Mouse (Mus musculus): ENCODE measurements at regions not wholly inside any gene's neighbourhood (a gene's known extent, or its start where the extent isn't known, plus 50 kb on each side); places are given as distances from the start of the nearest gene placed in this dataset.
"Not testable (repeated sequence)": the region's sequence is repeated elsewhere in the genome, so short reads cannot be mapped to it uniquely, and the experiment has no call there.

GRCm38 (mm10) chr1:59425771-59426170 lies 56.5 kb upstream of the Fzd7 start:
- not testable (repeated sequence) for H3K4me3 ChIP-seq; H3K9me3 ChIP-seq; H3K27me3 ChIP-seq (ENCODE audit: insufficient read depth, poor library complexity, severe bottlenecking); H3K36me3 ChIP-seq; DNase-seq (ENCODE audit: low spot score); H3K27ac ChIP-seq
- 90% methylated on average over 1 of the region's 1 CpGs for WGBS
- peaks cover 53% of the 10 kb centered on the region for H3K4me1 ChIP-seq (replicated peaks)

GRCm38 (mm10) chr1:59426346-59427203 lies 55.6 kb upstream of the Fzd7 start:
- peak overlapping the region; percentile 74 for H3K27ac ChIP-seq
- H3K4me3 ChIP-seq = no peak overlapping the region
- WGBS = 65% methylated on average over 10 of the region's 10 CpGs
- H3K27me3 ChIP-seq (ENCODE audit: insufficient read depth, poor library complexity, severe bottlenecking) = 0 out of 2 replicates have a peak, but pooled peaks cover 4% of the 10 kb centered on the region
- DNase-seq (ENCODE audit: low spot score) = no peak
- peaks cover 46% of the 10 kb centered on the region for H3K4me1 ChIP-seq (replicated peaks)
- H3K36me3 ChIP-seq = no peaks in the 10 kb centered on the region
- no peaks in the 10 kb centered on the region for H3K9me3 ChIP-seq

- peak; percentile 22 for DNase-seq (ENCODE audit: low spot score)
- H3K27me3 ChIP-seq (ENCODE audit: insufficient read depth, poor library complexity, severe bottlenecking) = 0 out of 2 replicates have a peak, but pooled peaks cover 2% of the 10 kb centered on the region
- no peak overlapping the region for H3K4me3 ChIP-seq
- H3K27ac ChIP-seq = peak overlapping the region; percentile 74
- H3K9me3 ChIP-seq = no peaks in the 10 kb centered on the region
- peaks cover 40% of the 10 kb centered on the region for H3K4me1 ChIP-seq (replicated peaks)
- WGBS = 41% methylated on average over 5 of the region's 5 CpGs
- H3K36me3 ChIP-seq = no peaks in the 10 kb centered on the region
Observed at GRCm38 (mm10) chr1:59427204-59427557, 55.0 kb upstream of the Fzd7 start.

GRCm38 (mm10) chr1:59429289-59429688 lies 52.9 kb upstream of the Fzd7 start:
- Histone ChIP-seq H3K4me3 (no peak overlapping the region), H3K36me3 (no peaks in the 10 kb centered on the region), H3K27ac (no peak overlapping the region), H3K27me3 (ENCODE audit: insufficient read depth, poor library complexity, severe bottlenecking) (no peaks in the 10 kb centered on the region), H3K4me1 (replicated peaks) (peaks cover 25% of the 10 kb centered on the region), H3K9me3 (no peaks in the 10 kb centered on the region)
- DNase-seq (ENCODE audit: low spot score) = no peak
- 89% methylated on average over 4 of the region's 4 CpGs for WGBS

GRCm38 (mm10) chr1:59430234-59430633 lies 52.0 kb upstream of the Fzd7 start:
- H3K27me3 ChIP-seq (ENCODE audit: insufficient read depth, poor library complexity, severe bottlenecking) = no peaks in the 10 kb centered on the region
- no peak overlapping the region for H3K27ac ChIP-seq
- peaks cover 23% of the 10 kb centered on the region for H3K4me1 ChIP-seq (replicated peaks)
- no peaks in the 10 kb centered on the region for H3K36me3 ChIP-seq
- no peaks in the 10 kb centered on the region for H3K9me3 ChIP-seq
- DNase-seq (ENCODE audit: low spot score) = no peak
- no peak overlapping the region for H3K4me3 ChIP-seq
- WGBS = 97% methylated on average over 3 of the region's 3 CpGs

- Histone ChIP-seq H3K4me1 (replicated peaks) (peaks cover 28% of the 10 kb centered on the region), H3K9me3 (no peaks in the 10 kb centered on the region), H3K36me3 (no peaks in the 10 kb centered on the region), H3K4me3 (no peak overlapping the region), H3K27ac (peak overlapping the region; percentile 45; the same call in 1 of the 2 replicates), H3K27me3 (ENCODE audit: insufficient read depth, poor library complexity, severe bottlenecking) (no peaks in the 10 kb centered on the region)
- DNase-seq (ENCODE audit: low spot score) = no peak
- WGBS = 90% methylated on average over 6 of the region's 6 CpGs
Observed at GRCm38 (mm10) chr1:59430886-59431486, 51.2 kb upstream of the Fzd7 start.
